Mouse (Mus musculus) kidney, postnatal 14 days (tissue): ENCODE measurements around the gene Gpr37l1.
"Not testable (repeated sequence)": the region's sequence is repeated elsewhere in the genome, so short reads cannot be mapped to it uniquely, and the experiment has no call there.

Experiments
- DNase-seq: peaks from one replicate; pipeline ENCODE4 v3.0.0; 2022; ENCODE audit warnings: mixed read lengths

Gpr37l1 gene

GRCm38 (mm10) chr1:135111271-135111670 lies 56.2 kb downstream of the Gpr37l1 start:
- DNase-seq: not testable (repeated sequence)
